Mouse (Mus musculus) hindbrain, postnatal 0 days (tissue): ENCODE measurements around the gene D330045A20Rik. TPM values are rescaled to one million over a fixed set of nuclear protein-coding genes. Genes with fewer than 3 reads are reported as not detected.
"Not testable (repeated sequence)": the region's sequence is repeated elsewhere in the genome, so short reads cannot be mapped to it uniquely, and the experiment has no call there.

Experiments used
- ATAC-seq: fragments of 200-750 bp; cut with Nextera tagmentation; 2 replicates; pipeline ENCODE4 v1.8.0; 2017; ENCODE audit warnings: mild to moderate bottlenecking, moderate TSS enrichment, moderate library complexity
- DNase-seq: peaks from one replicate; pipeline ENCODE4 v3.0.0-alpha.2; 2015; ENCODE audit warnings: low spot score
- H3K27ac ChIP-seq: fragments of 300-500 bp; sonication (generic); 2 replicates; pipeline ENCODE4 v1.5.1; 2014; ENCODE audit warnings: mild to moderate bottlenecking
- H3K27me3 ChIP-seq: fragments of 300-500 bp; sonication (generic); 2 replicates; pipeline ENCODE4 v1.6.1; 2014; ENCODE audit warnings: low read length, mixed read lengths; ENCODE audit not compliant: insufficient read depth
- H3K36me3 ChIP-seq: fragments of 300-500 bp; sonication (generic); 2 replicates; pipeline ENCODE4 v1.6.1; 2014; ENCODE audit warnings: low read length, mixed read lengths; ENCODE audit not compliant: insufficient read depth
- H3K4me1 ChIP-seq: fragments of 300-500 bp; sonication (generic); 2 replicates; pipeline ENCODE4 v1.6.1; 2014; ENCODE audit warnings: antibody characterized with exemption, low read length, mixed read lengths; ENCODE audit not compliant: insufficient read depth
- H3K4me2 ChIP-seq: fragments of 300-500 bp; sonication (generic); 2 replicates; pipeline ENCODE4 v1.6.1; 2014; ENCODE audit warnings: low read depth, mild to moderate bottlenecking, low read length, moderate library complexity, mixed read lengths
- H3K4me3 ChIP-seq: fragments of 300-500 bp; sonication (generic); 2 replicates; pipeline ENCODE4 v1.5.1; 2014; ENCODE audit warnings: low read length
- H3K9ac ChIP-seq: fragments of 300-500 bp; sonication (generic); replicated peaks from 2 replicates; pipeline ENCODE4 v1.6.1; 2014; ENCODE audit warnings: mild to moderate bottlenecking, low read length, moderate library complexity, mixed read lengths
- H3K9me3 ChIP-seq: fragments of 300-500 bp; sonication (generic); 2 replicates; pipeline ENCODE4 v1.6.1; 2016; ENCODE audit warnings: low read length, mixed read lengths
- CTCF ChIP-seq: IDR thresholded peaks from 2 replicates; pipeline ENCODE4 v1.5.1; 2016; ENCODE audit warnings: antibody characterized with exemption, control low read depth, low read depth
- WGBS: fragments of 180-500 bp; shearing (Covaris S2); extraction: QIAGEN DNeasy Blood & Tissue Kit; methylation state at CpG from one replicate; pipeline ENCODE4 v1.1.7; 2014; 5-methylcytosine and 5-hydroxymethylcytosine counted together
- polyA plus RNA-seq: library from polyadenylated mRNA; unstranded; fragments of >200 nt; fragmentation: Nextera tagmentation; extraction: Ambion mirVana; gene quantifications from 2 replicates; pipeline ENCODE4 v1.2.1, GENCODE M21; 2015
- total RNA-seq: library from RNA; depleted of rRNA; stranded (reverse); fragments of >200 nt; gene quantifications from 2 replicates; pipeline ENCODE4 v1.2.3, GENCODE M21; 2014; rRNA removed

D330045A20Rik gene
- total and polyA plus RNA-seq, 2 experiments from 2014 or later, result 0.90 to 0.99 TPM

GRCm38 (mm10) chrX:139570054-139570453 lies 89.9 kb downstream of the D330045A20Rik start:
- H3K36me3 ChIP-seq, result no peaks in the 10 kb centered on the region
- H3K27ac ChIP-seq, result no peak overlapping the region
- DNase-seq (no peak), ATAC-seq (no peak)
- H3K4me1 ChIP-seq, result no peaks in the 10 kb centered on the region
- no peak overlapping the region for H3K4me3 ChIP-seq
- H3K9me3 ChIP-seq, result no peaks in the 10 kb centered on the region
- TF ChIP-seq CTCF, result no peak
- H3K27me3 ChIP-seq, result no peaks in the 10 kb centered on the region
- H3K4me2 ChIP-seq, result no peak overlapping the region
- 98% methylated on average over 3 of the region's 3 CpGs for WGBS
- no peak overlapping the region for H3K9ac ChIP-seq

GRCm38 (mm10) chrX:139578649-139579278 lies 98.6 kb downstream of the D330045A20Rik start:
- WGBS, result 78% methylated on average over 6 of the region's 6 CpGs
- no peak overlapping the region for H3K4me2 ChIP-seq
- H3K4me3 ChIP-seq, result no peak overlapping the region
- H3K9me3 ChIP-seq, result no peaks in the 10 kb centered on the region
- H3K4me1 ChIP-seq, result no peaks in the 10 kb centered on the region
- TF ChIP-seq CTCF, result no peak
- no peaks in the 10 kb centered on the region for H3K36me3 ChIP-seq
- H3K9ac ChIP-seq, result no peak overlapping the region
- ATAC-seq (no peak), DNase-seq (no peak)
- no peaks in the 10 kb centered on the region for H3K27me3 ChIP-seq
- H3K27ac ChIP-seq, result no peak overlapping the region

GRCm38 (mm10) chrX:139583616-139584015 lies 103.4 kb downstream of the D330045A20Rik start:
- no peak for TF ChIP-seq CTCF
- H3K27me3 ChIP-seq, result no peaks in the 10 kb centered on the region
- 55% methylated on average over 4 of the region's 4 CpGs for WGBS
- H3K36me3 ChIP-seq, result no peaks in the 10 kb centered on the region
- H3K9me3 ChIP-seq, result no peaks in the 10 kb centered on the region
- no peak overlapping the region for H3K9ac ChIP-seq
- H3K4me3 ChIP-seq, result no peak overlapping the region
- H3K4me2 ChIP-seq, result no peak overlapping the region
- ATAC-seq, result no peak
- no peak overlapping the region for H3K27ac ChIP-seq
- no peaks in the 10 kb centered on the region for H3K4me1 ChIP-seq
- no peak for DNase-seq

GRCm38 (mm10) chrX:139586676-139587075 lies 106.5 kb downstream of the D330045A20Rik start:
- H3K4me1 ChIP-seq, H3K9me3 ChIP-seq, H3K27ac ChIP-seq, ATAC-seq, H3K9ac ChIP-seq, H3K27me3 ChIP-seq, H3K36me3 ChIP-seq, H3K4me2 ChIP-seq, DNase-seq, H3K4me3 ChIP-seq: not testable (repeated sequence)
- WGBS, result 85% methylated on average over 2 of the region's 2 CpGs

- Histone ChIP-seq H3K36me3 (no peaks in the 10 kb centered on the region), H3K9me3 (no peaks in the 10 kb centered on the region), H3K27me3 (no peaks in the 10 kb centered on the region), H3K27ac (no peak overlapping the region), H3K4me3 (no peak overlapping the region), H3K4me1 (no peaks in the 10 kb centered on the region), H3K9ac (no peak overlapping the region), H3K4me2 (no peak overlapping the region)
- ATAC-seq (no peak), DNase-seq (no peak)
- TF ChIP-seq CTCF, result no peak
- WGBS, result 81% methylated on average over 6 of the region's 6 CpGs
Observed at GRCm38 (mm10) chrX:139596404-139596803, 116.2 kb downstream of the D330045A20Rik start.

Other genes starting within 250 kb of the D330045A20Rik start
- not detected in 2 replicates for gene Trap1a, start 146.7 kb upstream of the D330045A20Rik start, total RNA-seq
- not detected in 2 replicates for gene Trap1a, start 146.7 kb upstream of the D330045A20Rik start, polyA plus RNA-seq
- gene Rnf128, start 82.9 kb downstream of the D330045A20Rik start, total RNA-seq, result 7.4 and 9.7 TPM in 2 replicates
- gene Rnf128, start 82.9 kb downstream of the D330045A20Rik start, polyA plus RNA-seq, result 7.7 and 7.8 TPM in 2 replicates
- 0.97 and 0.99 TPM in 2 replicates for gene Tbc1d8b, start 204.6 kb downstream of the D330045A20Rik start, total RNA-seq
- 0.39 and 0.63 TPM in 2 replicates for gene Tbc1d8b, start 204.6 kb downstream of the D330045A20Rik start, polyA plus RNA-seq
- not detected in 2 replicates for gene Gm15013, start 234.1 kb downstream of the D330045A20Rik start, total RNA-seq
- gene Gm15013, start 234.1 kb downstream of the D330045A20Rik start, polyA plus RNA-seq, result not detected in 2 replicates